Mouse (Mus musculus) liver, adult 2 months (tissue): ENCODE data around the gene Fgfr2. TPM values are rescaled to one million over a fixed set of nuclear protein-coding genes. Genes with fewer than 3 reads are reported as not detected.
A peak's percentile ranks its signal among the peaks of the same experiment; 100 is the strongest.

Source experiments
- DNase-seq: peaks from one replicate; pipeline ENCODE4 v3.0.0-alpha.2; 2011; ENCODE audit warnings: low read depth, low spot score; ENCODE audit errors: extremely low read depth
- H3K27ac ChIP-seq: fragments of 200-500 bp; replicated peaks from 2 replicates; pipeline ENCODE4 v1.5.1; 2012; ENCODE audit warnings: low read depth, mild to moderate bottlenecking, control low read depth, inconsistent platforms, low read length; ENCODE audit not compliant: insufficient read depth
- H3K27me3 ChIP-seq: fragments of 200-500 bp; 2 replicates; pipeline ENCODE4 v1.6.1; 2012; ENCODE audit warnings: mild to moderate bottlenecking, moderate library complexity, low read length, inconsistent platforms; ENCODE audit not compliant: control insufficient read depth, insufficient read depth
- H3K36me3 ChIP-seq: fragments of 200-500 bp; 2 replicates; pipeline ENCODE4 v1.6.1; 2012; ENCODE audit warnings: low read length, inconsistent platforms; ENCODE audit not compliant: control insufficient read depth, insufficient read depth
- H3K4me1 ChIP-seq: fragments of 200-500 bp; 2 replicates; pipeline ENCODE4 v1.6.1; 2011; ENCODE audit warnings: low read length; ENCODE audit not compliant: control insufficient read depth, insufficient read depth
- H3K4me3 ChIP-seq: fragments of 200-500 bp; 2 replicates; pipeline ENCODE4 v1.5.1; 2011; ENCODE audit warnings: low read depth, mild to moderate bottlenecking, control low read depth, low read length, moderate library complexity; ENCODE audit not compliant: insufficient read depth
- H3K79me2 ChIP-seq: fragments of 200-500 bp; 2 replicates; pipeline ENCODE4 v1.6.1; 2012; ENCODE audit warnings: inconsistent platforms, mild to moderate bottlenecking, low read length, moderate library complexity; ENCODE audit not compliant: control insufficient read depth, insufficient read depth
- H3K9ac ChIP-seq: fragments of 200-500 bp; 2 replicates; pipeline ENCODE4 v1.6.1; 2012; ENCODE audit warnings: low read depth, mild to moderate bottlenecking, control low read depth, inconsistent platforms, low read length
- CTCF ChIP-seq: fragments of 200-500 bp; IDR thresholded peaks from 2 replicates; pipeline ENCODE4 v1.5.1; 2011; ENCODE audit warnings: low read depth, low read length, control low read depth
- POLR2A ChIP-seq: fragments of 200-500 bp; IDR thresholded peaks from 2 replicates; pipeline ENCODE4 v1.6.1; 2011; ENCODE audit warnings: low read length, control low read depth; ENCODE audit not compliant: insufficient read depth; ENCODE audit errors: extremely low read depth
- WGBS: fragments of 180-500 bp; shearing (Covaris S2); methylation state at CpG from one replicate; pipeline ENCODE4 v1.1.7; 2018; 5-methylcytosine and 5-hydroxymethylcytosine counted together
- polyA plus RNA-seq: library from polyadenylated mRNA; depleted of rRNA; stranded (reverse); fragments of >200 nt; gene quantifications from 2 replicates; pipeline ENCODE4 v1.2.3, GENCODE M21; 2012
- total RNA-seq: library from RNA; depleted of rRNA; stranded (reverse); fragments of >200 nt; gene quantifications from 2 replicates; pipeline ENCODE4 v1.2.3, GENCODE M21; 2014

The Fgfr2 gene
- total and polyA plus RNA-seq, 2 experiments: 16.7 to 35.2 TPM

DNA sequence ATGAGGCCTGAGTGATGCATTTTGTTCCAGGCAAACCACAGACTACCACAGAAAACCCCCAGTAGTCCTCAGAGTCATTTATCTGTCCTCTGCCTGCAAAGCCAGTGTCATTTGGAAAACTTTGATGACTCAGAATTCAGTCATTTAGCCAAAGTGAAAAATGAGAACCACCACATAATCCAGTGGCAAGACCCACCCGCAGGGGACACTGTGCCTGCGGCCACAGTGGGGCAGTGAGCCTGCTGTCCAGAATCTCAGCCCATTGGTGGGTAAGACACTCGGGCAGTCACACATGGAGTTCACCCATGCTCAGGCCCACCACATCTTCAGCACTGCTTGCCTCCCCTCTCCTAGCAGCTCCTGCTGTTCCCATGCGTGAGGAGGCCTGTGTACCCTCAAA, 403.6 kb downstream of the Fgfr2 start:
- 92% methylated on average over 4 of the region's 4 CpGs for WGBS
- Histone ChIP-seq H3K79me2 (no peaks in the 10 kb centered on the region), H3K27ac (no peak overlapping the region), H3K9ac (no peak overlapping the region), H3K4me1 (peaks cover 8% of the 10 kb centered on the region), H3K27me3 (no peaks in the 10 kb centered on the region), H3K36me3 (no peaks in the 10 kb centered on the region), H3K4me3 (no peak overlapping the region)
- TF ChIP-seq CTCF: no peak
- no peak for TF ChIP-seq POLR2A
- no peak for DNase-seq

DNA sequence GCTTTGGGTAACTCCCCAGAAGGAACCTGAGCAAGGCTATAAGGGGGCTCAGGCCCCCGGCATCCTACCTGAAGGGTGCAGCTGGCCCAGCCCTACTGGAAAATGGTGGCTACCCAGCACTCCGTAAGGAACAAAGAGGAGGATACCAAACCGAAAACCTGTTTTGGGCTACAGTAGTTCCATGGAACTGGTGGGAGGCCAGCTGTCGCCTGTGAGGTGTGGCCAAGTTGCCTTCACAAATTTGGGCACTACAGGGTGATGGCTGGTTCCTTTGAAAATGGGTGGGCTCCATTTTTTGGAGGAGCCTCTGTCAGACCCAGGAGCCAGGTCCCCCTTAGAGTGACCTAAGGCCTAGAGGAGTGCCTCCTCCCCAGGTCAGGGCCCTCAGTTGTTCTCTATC, 407.9 kb downstream of the Fgfr2 start:
- Histone ChIP-seq H3K27me3 (no peaks in the 10 kb centered on the region), H3K79me2 (no peaks in the 10 kb centered on the region), H3K36me3 (no peaks in the 10 kb centered on the region), H3K9ac (no peak overlapping the region), H3K4me1 (no peaks in the 10 kb centered on the region), H3K27ac (no peak overlapping the region), H3K4me3 (no peak overlapping the region)
- WGBS: 96% methylated on average over 4 of the region's 4 CpGs
- DNase-seq: no peak
- no peak for TF ChIP-seq CTCF
- TF ChIP-seq POLR2A: no peak

DNA sequence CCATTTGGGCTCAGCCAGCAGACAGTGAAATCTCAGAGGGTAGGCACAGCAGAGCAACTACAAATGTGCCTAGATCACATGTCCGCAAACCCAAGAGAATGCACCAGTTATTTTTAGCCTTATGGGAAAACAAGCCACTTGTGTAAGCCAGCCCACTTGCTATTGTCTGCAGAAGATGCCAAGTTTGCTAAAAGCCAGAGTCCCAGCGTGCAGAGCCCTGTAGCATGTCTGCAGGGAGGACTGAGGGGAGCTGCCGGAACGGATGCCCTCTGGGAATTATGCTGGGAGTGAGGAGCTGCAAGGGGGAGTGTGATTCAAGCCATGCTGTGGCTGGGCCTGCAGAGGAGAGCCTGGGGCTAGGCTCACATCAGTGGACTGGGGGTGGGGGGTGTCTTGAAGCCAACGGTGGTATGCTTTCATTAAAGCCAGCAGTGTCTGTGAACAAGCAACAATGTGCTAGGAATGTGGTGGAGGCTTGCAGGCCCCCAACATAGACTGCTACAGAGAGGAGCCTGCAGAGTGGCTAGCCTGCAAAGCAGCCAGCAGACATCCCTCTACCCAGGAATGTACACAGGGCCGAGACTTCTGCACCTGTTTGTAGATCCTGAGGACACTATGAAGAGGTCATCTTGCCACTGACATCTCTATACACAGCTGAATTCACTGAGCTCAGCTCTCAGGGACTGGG, 408.8 kb downstream of the Fgfr2 start:
- H3K4me1 ChIP-seq: no peaks in the 10 kb centered on the region
- no peaks in the 10 kb centered on the region for H3K36me3 ChIP-seq
- no peaks in the 10 kb centered on the region for H3K27me3 ChIP-seq
- no peak overlapping the region for H3K9ac ChIP-seq
- peak; percentile 36 for DNase-seq
- H3K79me2 ChIP-seq: no peaks in the 10 kb centered on the region
- no peak overlapping the region for H3K4me3 ChIP-seq
- peak overlapping the region; percentile 79 for H3K27ac ChIP-seq
- TF ChIP-seq POLR2A: no peak
- WGBS: 66% methylated on average over 6 of the region's 6 CpGs

DNA sequence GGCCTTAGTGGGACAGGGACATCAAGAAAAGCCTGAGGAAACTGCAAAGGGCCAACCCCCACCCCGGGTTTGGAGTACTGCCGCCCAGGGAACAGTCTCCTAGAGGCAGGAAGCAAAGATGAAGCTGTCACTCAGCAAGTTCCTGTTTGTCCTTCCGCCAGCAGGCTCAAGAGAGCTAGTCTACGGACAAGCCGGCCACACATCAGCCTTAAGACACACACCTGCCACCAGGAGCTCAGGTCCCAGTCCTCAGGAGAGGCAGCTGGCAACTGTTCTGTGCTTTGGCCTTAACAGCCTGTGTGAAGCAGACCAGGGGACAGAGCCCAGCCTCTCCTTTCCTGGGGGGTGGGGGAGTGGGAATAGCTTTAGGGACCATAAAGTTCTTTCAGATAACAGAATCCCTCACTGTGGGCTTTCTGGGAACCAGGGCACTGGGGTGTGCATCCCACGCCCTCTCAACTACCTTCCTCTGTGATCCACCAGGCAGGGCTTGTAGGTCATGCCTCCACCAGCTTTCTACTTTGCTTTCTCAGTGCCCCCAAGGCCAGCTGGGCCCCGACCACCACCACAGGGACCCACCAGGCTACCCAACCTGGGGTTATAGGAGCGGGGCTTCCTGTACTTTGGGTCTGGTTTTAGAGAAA, 409.5 kb downstream of the Fgfr2 start:
- H3K36me3 ChIP-seq: no peaks in the 10 kb centered on the region
- DNase-seq: peak; percentile 21
- H3K27ac ChIP-seq: peak overlapping the region; percentile 79
- no peaks in the 10 kb centered on the region for H3K79me2 ChIP-seq
- no peak overlapping the region for H3K4me3 ChIP-seq
- WGBS: 69% methylated on average over 8 of the region's 8 CpGs
- TF ChIP-seq POLR2A (no peak), CTCF (no peak)
- H3K27me3 ChIP-seq: no peaks in the 10 kb centered on the region
- peak overlapping the region; percentile 22; the same call in 1 of the 2 replicates for H3K9ac ChIP-seq
- H3K4me1 ChIP-seq: no peaks in the 10 kb centered on the region

DNA sequence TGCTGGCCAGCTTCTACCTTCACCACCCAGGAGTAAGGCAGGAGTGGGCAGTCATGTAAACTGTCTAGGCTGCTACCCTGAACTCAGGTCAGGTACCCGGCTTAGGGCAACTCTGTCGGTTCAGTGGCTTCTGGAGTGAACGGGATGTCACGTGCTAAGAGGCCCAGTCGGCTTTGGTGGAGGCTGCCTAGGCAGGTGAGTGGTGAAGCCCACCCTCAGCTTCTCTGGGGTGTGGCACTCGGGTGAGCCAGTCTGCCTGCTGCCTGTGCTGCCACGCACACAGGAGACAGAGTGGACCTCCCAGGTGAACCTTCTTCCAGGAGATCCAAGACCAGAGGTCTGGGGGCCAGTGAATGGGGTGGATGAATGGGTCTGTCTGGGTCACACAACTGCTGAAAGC, 410.2 kb downstream of the Fgfr2 start:
- 84% methylated on average over 7 of the region's 7 CpGs for WGBS
- H3K27me3 ChIP-seq: no peaks in the 10 kb centered on the region
- H3K79me2 ChIP-seq: no peaks in the 10 kb centered on the region
- no peak overlapping the region; the same call in 1 of the 2 replicates for H3K9ac ChIP-seq
- DNase-seq: no peak
- no peaks in the 10 kb centered on the region for H3K36me3 ChIP-seq
- H3K4me3 ChIP-seq: no peak overlapping the region
- 0 out of 2 replicates have a peak overlapping the region, but pooled peaks have one; percentile 8 for H3K27ac ChIP-seq
- no peak for TF ChIP-seq CTCF
- TF ChIP-seq POLR2A: no peak
- no peaks in the 10 kb centered on the region for H3K4me1 ChIP-seq

DNA sequence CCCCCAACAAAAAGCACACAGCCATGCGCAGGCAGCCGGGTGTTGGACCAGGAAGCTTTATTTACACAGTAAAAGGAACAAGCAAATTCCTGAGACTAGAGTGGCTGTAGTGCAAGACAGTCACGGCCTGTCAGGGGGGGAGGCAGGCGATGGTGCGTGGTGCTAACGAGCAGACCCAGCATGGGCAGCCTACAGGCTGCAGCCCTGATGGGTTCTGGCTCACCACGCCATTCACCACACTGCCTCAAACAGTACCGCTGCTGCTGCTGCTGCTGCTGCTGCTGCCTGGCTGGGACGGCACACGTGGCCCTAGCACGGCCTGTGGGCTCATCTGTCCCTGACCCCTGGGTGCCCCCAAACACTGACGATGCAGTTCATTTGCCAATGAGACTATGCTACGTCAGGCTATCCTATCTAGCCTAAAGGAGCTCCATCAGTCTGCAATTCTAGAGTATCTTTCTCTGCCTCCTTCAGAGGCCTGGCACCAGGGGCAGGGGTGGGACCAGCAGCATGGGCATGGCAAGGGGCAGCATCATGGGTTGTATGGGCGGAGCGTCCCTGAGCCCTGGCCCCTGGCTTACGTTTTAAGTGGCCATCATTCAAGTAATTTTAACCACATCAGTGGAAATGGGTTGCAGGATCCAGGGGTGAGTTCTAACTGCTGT, 411.0 kb downstream of the Fgfr2 start:
- H3K79me2 ChIP-seq: no peaks in the 10 kb centered on the region
- H3K4me1 ChIP-seq: no peaks in the 10 kb centered on the region
- no peak overlapping the region for H3K27ac ChIP-seq
- H3K36me3 ChIP-seq: no peaks in the 10 kb centered on the region
- H3K4me3 ChIP-seq: no peak overlapping the region
- no peaks in the 10 kb centered on the region for H3K27me3 ChIP-seq
- TF ChIP-seq CTCF (no peak), POLR2A (no peak)
- no peak overlapping the region for H3K9ac ChIP-seq
- DNase-seq: no peak
- WGBS: 65% methylated on average over 16 of the region's 16 CpGs
